Mouse (Mus musculus): Measurements from ENCODE around the gene Cyp2r1. TPM values are rescaled to one million over a fixed set of nuclear protein-coding genes. Genes with fewer than 3 reads are reported as not detected.

Cyp2r1 gene
- polyA plus RNA-seq, 1 experiment from 2014 or later: 2.0 TPM

Other genes starting within 250 kb of the Cyp2r1 start
- gene Pde3b, start 147.7 kb downstream of the Cyp2r1 start, polyA plus RNA-seq (2015; fragmentation: Nextera tagmentation; extraction: Ambion mirVana): 2.8 and 3.6 TPM in 2 replicates
- 1.7 and 2.7 TPM in 2 replicates for gene Calca, start 73.4 kb upstream of the Cyp2r1 start, polyA plus RNA-seq (2015; fragmentation: Nextera tagmentation; extraction: Ambion mirVana)
- gene Calcb, start 155.7 kb upstream of the Cyp2r1 start, polyA plus RNA-seq (2015; fragmentation: Nextera tagmentation; extraction: Ambion mirVana): 1.7 and 2.3 TPM in 2 replicates
- 19.7 and 20.2 TPM in 2 replicates for gene Insc, start 180.7 kb upstream of the Cyp2r1 start, polyA plus RNA-seq (2015; fragmentation: Nextera tagmentation; extraction: Ambion mirVana)

All from intestine, embryonic 15.5 days (tissue).